Mouse (Mus musculus) heart, postnatal 0 days (tissue): ENCODE data around the gene Rasip1. TPM values are rescaled to one million over a fixed set of nuclear protein-coding genes. Genes with fewer than 3 reads are reported as not detected.
"Not testable (repeated sequence)": the region's sequence is repeated elsewhere in the genome, so short reads cannot be mapped to it uniquely, and the experiment has no call there.

ENCODE experiments used
- ATAC-seq: fragments of 200-750 bp; cut with Nextera tagmentation; 2 replicates; pipeline ENCODE4 v1.8.0; 2017; ENCODE audit warnings: low read depth, moderate number of reproducible peaks, moderate library complexity; ENCODE audit not compliant: insufficient read depth
- DNase-seq: peaks from one replicate; pipeline ENCODE4 v3.0.0-alpha.2; 2016; ENCODE audit warnings: low spot score
- H3K27ac ChIP-seq: fragments of 300-500 bp; sonication (generic); 2 replicates; pipeline ENCODE4 v1.5.1; 2014; ENCODE audit warnings: low read depth, mild to moderate bottlenecking
- H3K27me3 ChIP-seq: fragments of 300-500 bp; sonication (generic); 2 replicates; pipeline ENCODE4 v1.6.1; 2014; ENCODE audit warnings: low read length, mixed read lengths; ENCODE audit not compliant: control insufficient read depth, insufficient read depth
- H3K36me3 ChIP-seq: fragments of 300-500 bp; sonication (generic); replicated peaks from 2 replicates; pipeline ENCODE4 v1.6.1; 2014; ENCODE audit warnings: low read length, mixed read lengths; ENCODE audit not compliant: control insufficient read depth, insufficient read depth
- H3K4me1 ChIP-seq: fragments of 300-500 bp; sonication (generic); 2 replicates; pipeline ENCODE4 v1.6.1; 2014; ENCODE audit warnings: antibody characterized with exemption; ENCODE audit not compliant: control insufficient read depth, insufficient read depth
- H3K4me2 ChIP-seq: fragments of 300-500 bp; sonication (generic); 2 replicates; pipeline ENCODE4 v1.6.1; 2014; ENCODE audit warnings: low read depth, mild to moderate bottlenecking, low read length, moderate library complexity
- H3K4me3 ChIP-seq: fragments of 300-500 bp; sonication (generic); 2 replicates; pipeline ENCODE4 v1.5.1; 2014; ENCODE audit warnings: low read depth, low read length
- H3K9ac ChIP-seq: fragments of 300-500 bp; sonication (generic); replicated peaks from 2 replicates; pipeline ENCODE4 v1.6.1; 2014; ENCODE audit warnings: low read depth, low read length, mixed read lengths
- H3K9me3 ChIP-seq: fragments of 300-500 bp; sonication (generic); replicated peaks from 2 replicates; pipeline ENCODE4 v1.6.1; 2016; ENCODE audit warnings: low read length; ENCODE audit not compliant: control insufficient read depth
- CTCF ChIP-seq: IDR thresholded peaks from 2 replicates; pipeline ENCODE4 v1.5.1; 2016; ENCODE audit warnings: antibody characterized with exemption, control low read depth, low read depth
- EP300 ChIP-seq: IDR thresholded peaks from 2 replicates; pipeline ENCODE4 v1.6.1; 2016; ENCODE audit warnings: antibody characterized with exemption, low read depth
- WGBS: fragments of 180-500 bp; shearing (Covaris S2); extraction: QIAGEN DNeasy Blood & Tissue Kit; methylation state at CpG from one replicate; pipeline ENCODE4 v1.1.7; 2014; 5-methylcytosine and 5-hydroxymethylcytosine counted together
- polyA plus RNA-seq: library from polyadenylated mRNA; unstranded; fragments of >200 nt; fragmentation: Nextera tagmentation; extraction: Ambion mirVana; gene quantifications from 2 replicates; pipeline ENCODE4 v1.2.1, GENCODE M21; 2015
- total RNA-seq: library from RNA; depleted of rRNA; stranded (reverse); fragments of >200 nt; gene quantifications from 2 replicates; pipeline ENCODE4 v1.2.3, GENCODE M21; 2014; ENCODE audit warnings: low replicate concordance

The Rasip1 gene
- total and polyA plus RNA-seq, 2 experiments from 2014 or later = 13.7 to 77.6 TPM

DNA sequence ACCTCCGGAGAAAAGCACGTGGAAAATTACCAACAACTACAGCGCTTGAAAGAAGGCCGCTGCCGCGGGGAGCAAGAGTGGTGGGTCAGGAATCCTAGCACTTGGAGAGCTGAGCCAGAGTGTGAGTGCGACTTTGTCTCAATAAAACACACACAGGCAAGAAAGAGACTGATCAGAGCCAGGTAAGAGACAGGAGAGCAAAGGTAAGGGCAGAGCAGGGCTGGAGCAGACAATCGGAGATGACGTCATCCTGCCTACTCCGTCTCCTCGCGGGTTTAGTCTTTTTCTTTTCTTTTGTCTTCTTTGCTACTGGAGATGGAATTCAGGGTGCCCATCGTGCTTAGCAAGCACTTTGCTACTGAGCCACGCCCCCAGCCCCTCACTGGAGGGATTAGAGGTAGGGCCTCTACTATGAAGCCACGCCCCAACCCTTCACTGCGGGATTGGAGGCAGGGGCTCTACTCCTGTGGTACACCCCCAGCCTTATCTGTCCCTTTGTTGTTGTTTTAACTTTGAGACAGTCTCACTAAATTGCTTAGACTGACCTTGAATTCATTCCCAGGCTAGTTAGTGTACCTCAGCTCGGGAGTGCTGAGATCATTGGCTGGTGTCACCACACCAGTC, 27.2 kb downstream of the Rasip1 start:
- H3K4me3 ChIP-seq = peak overlapping the region; percentile 18; the same call in 1 of the 2 replicates
- peaks cover 8% of the 10 kb centered on the region; the same call in 1 of the 2 replicates for H3K9me3 ChIP-seq
- DNase-seq (no peak), ATAC-seq (no peak)
- 27% methylated on average over 17 of the region's 17 CpGs for WGBS
- H3K27ac ChIP-seq = no peak overlapping the region
- peak overlapping the region; percentile 50 for H3K4me2 ChIP-seq
- H3K36me3 ChIP-seq = no peaks in the 10 kb centered on the region
- no peak for TF ChIP-seq CTCF
- TF ChIP-seq EP300 = no peak
- H3K27me3 ChIP-seq = no peaks in the 10 kb centered on the region
- H3K9ac ChIP-seq = no peak overlapping the region
- peaks cover 11% of the 10 kb centered on the region; the same call in 1 of the 2 replicates for H3K4me1 ChIP-seq

DNA sequence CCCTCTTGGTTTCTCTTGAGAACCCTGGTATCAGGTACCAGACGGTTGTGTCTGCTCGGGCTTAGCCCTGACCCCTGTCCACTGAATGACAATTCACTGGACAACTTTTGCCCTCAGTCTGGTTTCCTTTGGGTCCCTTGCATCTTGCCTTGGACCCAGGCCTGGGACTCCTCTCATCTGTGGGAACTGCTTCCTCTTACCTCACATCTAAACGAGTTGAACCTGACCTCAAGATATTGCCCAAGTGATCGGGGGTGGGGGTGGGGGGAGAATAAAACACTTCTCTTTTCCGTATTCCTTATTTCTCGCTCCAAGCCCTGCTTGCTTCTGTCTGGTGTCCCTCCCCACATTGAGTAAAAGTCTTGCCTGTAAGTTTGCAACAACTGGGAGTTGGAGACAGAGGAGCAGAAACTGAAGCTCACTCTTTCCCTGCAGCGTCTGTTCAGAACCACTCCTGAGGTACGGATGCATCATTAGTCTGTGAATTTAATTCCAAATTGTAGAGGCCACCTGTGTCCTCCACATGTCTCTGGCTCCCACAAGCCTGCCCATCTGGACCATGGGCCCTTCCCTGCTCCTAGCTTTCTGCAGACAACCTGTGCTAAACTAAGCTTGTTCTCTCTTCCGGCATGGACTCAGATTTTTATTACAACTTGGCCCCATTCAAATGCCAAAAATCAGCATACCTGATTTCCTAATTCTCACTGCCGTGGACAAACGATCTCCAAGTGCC, 33.6 kb downstream of the Rasip1 start:
- no peak overlapping the region for H3K9ac ChIP-seq
- TF ChIP-seq EP300 = no peak
- no peak for TF ChIP-seq CTCF
- peaks cover 8% of the 10 kb centered on the region; the same call in 1 of the 2 replicates for H3K9me3 ChIP-seq
- 82% methylated on average over 11 of the region's 11 CpGs for WGBS
- DNase-seq (no peak), ATAC-seq (no peak)
- no peak overlapping the region for H3K4me2 ChIP-seq
- H3K36me3 ChIP-seq = no peaks in the 10 kb centered on the region
- H3K27me3 ChIP-seq = no peaks in the 10 kb centered on the region
- no peak overlapping the region for H3K27ac ChIP-seq
- H3K4me3 ChIP-seq = no peak overlapping the region
- peaks cover 3% of the 10 kb centered on the region; the same call in 1 of the 2 replicates for H3K4me1 ChIP-seq

DNA sequence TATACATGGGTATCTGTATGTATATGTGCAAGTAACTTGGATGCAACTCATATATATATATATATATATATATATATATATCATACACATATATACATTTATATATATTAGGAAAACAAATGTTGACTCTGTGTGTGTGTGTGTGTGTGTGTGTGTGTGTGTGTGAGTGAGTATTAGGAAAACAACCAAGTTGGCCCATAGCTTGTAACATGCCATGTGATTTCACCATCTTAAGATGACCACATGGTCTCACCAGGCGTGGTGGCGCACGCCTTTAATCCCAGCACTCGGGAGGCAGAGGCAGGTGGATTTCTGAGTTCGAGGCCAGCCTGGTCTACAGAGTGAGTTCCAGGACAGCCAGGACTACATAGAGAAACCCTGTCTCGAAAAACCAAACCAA, 34.4 kb downstream of the Rasip1 start:
- WGBS = 87% methylated on average over 6 of the region's 6 CpGs
- not testable (repeated sequence) for ATAC-seq, H3K36me3 ChIP-seq, H3K4me1 ChIP-seq, H3K27ac ChIP-seq, H3K4me3 ChIP-seq, H3K27me3 ChIP-seq, DNase-seq, H3K4me2 ChIP-seq, H3K9me3 ChIP-seq, H3K9ac ChIP-seq

DNA sequence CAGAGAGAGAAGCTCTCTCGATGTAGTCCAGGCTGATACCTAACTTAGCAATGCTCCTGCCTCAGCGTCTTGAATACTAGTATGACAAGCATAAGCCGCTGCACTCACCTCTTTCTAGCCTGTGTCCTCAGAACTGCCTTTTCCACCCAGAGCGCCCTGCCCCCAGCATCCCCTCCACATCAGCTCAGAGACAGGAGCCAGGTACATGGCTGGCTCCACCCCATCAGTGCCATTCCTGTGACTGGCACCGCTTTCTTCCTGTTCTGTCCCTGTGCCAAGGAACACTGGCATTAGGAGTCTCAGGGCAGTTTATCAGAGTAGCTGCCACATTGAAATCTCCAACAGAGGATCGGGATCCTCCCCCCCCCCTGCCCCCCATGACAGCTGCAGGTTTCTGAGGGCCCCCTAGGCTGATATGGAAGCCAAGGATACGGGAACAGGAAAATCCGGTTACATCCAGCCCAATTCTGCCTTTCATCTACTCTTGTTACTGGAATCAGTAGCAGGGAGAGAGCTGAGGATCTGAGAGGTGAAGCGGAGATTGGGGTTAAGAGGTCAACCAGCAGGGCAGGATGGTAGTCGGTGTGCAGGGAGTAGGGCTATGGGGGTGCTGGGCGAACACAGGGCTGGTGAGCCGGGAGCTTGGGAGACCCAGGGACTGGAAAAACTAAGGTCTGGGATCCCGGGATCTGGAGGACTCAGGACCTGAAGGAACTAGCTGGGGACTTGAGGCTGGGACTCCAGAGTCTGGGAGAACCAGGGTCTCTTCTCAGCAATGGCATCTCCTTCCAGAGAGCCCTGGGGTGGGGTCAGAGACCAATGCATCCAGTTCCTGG, 38.2 kb downstream of the Rasip1 start:
- H3K36me3 ChIP-seq = no peaks in the 10 kb centered on the region
- H3K27ac ChIP-seq = no peak overlapping the region
- WGBS = 52% methylated on average over 13 of the region's 13 CpGs
- H3K27me3 ChIP-seq = no peaks in the 10 kb centered on the region
- no peak for ATAC-seq
- H3K9me3 ChIP-seq = no peaks in the 10 kb centered on the region
- DNase-seq = no peak
- peaks cover 3% of the 10 kb centered on the region; the same call in 1 of the 2 replicates for H3K4me1 ChIP-seq
- TF ChIP-seq EP300 (no peak), CTCF (no peak)
- H3K9ac ChIP-seq = no peak overlapping the region
- H3K4me2 ChIP-seq = no peak overlapping the region
- H3K4me3 ChIP-seq = no peak overlapping the region

DNA sequence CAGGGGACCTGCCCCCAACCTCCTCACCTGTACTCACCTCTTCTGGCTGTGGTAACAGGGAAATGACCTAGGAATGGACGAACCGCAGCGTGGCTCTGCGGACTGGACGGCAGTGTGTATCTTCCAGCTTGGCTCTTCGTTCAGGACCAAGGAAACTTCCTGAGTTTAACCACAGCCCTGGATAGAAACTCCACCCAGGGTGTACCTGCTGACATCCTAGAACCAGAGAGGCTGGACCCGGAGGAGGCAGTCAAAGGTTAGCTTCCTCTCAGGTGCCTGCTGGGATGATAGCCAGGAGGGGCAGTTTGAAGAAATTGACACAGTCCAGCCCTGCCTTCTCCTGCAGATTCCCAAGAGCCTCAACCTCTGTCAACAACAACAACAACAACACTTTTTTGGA, 38.9 kb downstream of the Rasip1 start, which contains the start of gene Fut2:
Gene Fut2, minus strand, starts transcription at position 234 of the 400 bp plus-strand sequence.
- Histone ChIP-seq H3K36me3 (no peaks in the 10 kb centered on the region), H3K4me2 (no peak within 1 kb of the TSS), H3K9me3 (no peaks in the 10 kb centered on the region), H3K27me3 (no peaks in the 10 kb centered on the region), H3K9ac (no peak within 1 kb of the TSS), H3K27ac (no peak within 1 kb of the TSS), H3K4me1 (peaks cover 3% of the 10 kb centered on the region; the same call in 1 of the 2 replicates), H3K4me3 (no peak within 1 kb of the TSS)
- no peak for ATAC-seq
- no peak for DNase-seq
- TF ChIP-seq EP300 (no peak), CTCF (no peak)
- whole genome bisulfite sequencing = 83% methylated on average over 7 of the region's 7 CpGs
